Mouse (Mus musculus) hindbrain, embryonic 12.5 days (tissue): ENCODE measurements around the gene Glyctk. TPM values are rescaled to one million over a fixed set of nuclear protein-coding genes. Genes with fewer than 3 reads are reported as not detected.

Source experiments
- ATAC-seq: fragments of 200-750 bp; cut with Nextera tagmentation; 2 replicates; pipeline ENCODE4 v1.8.0; 2017; ENCODE audit warnings: moderate TSS enrichment; ENCODE audit not compliant: low FRiP score
- H3K27ac ChIP-seq: fragments of 300-500 bp; sonication (generic); 2 replicates; pipeline ENCODE4 v1.5.1; 2016; ENCODE audit warnings: mild to moderate bottlenecking
- H3K27me3 ChIP-seq: fragments of 300-500 bp; sonication (generic); 2 replicates; pipeline ENCODE4 v1.6.1; 2016; ENCODE audit warnings: mild to moderate bottlenecking
- H3K36me3 ChIP-seq: fragments of 300-500 bp; sonication (generic); 2 replicates; pipeline ENCODE4 v1.6.1; 2016; ENCODE audit warnings: mild to moderate bottlenecking
- H3K4me1 ChIP-seq: fragments of 300-500 bp; sonication (generic); 2 replicates; pipeline ENCODE4 v1.6.1; 2016
- H3K4me2 ChIP-seq: fragments of 300-500 bp; sonication (generic); replicated peaks from 2 replicates; pipeline ENCODE4 v1.6.1; 2016; ENCODE audit warnings: mild to moderate bottlenecking
- H3K4me3 ChIP-seq: fragments of 300-500 bp; sonication (generic); 2 replicates; pipeline ENCODE4 v1.5.1; 2016; ENCODE audit warnings: mild to moderate bottlenecking
- H3K9ac ChIP-seq: fragments of 300-500 bp; sonication (generic); 2 replicates; pipeline ENCODE4 v1.6.1; 2016; ENCODE audit warnings: mild to moderate bottlenecking, moderate library complexity
- H3K9me3 ChIP-seq: fragments of 300-500 bp; sonication (generic); replicated peaks from 2 replicates; pipeline ENCODE4 v1.6.1; 2016; ENCODE audit warnings: mild to moderate bottlenecking
- WGBS: fragments of 180-500 bp; shearing (Covaris S2); methylation state at CpG from one replicate; pipeline ENCODE4 v1.1.7; 2016; 5-methylcytosine and 5-hydroxymethylcytosine counted together
- polyA plus RNA-seq: library from polyadenylated mRNA; unstranded; fragments of >200 nt; fragmentation: Nextera tagmentation; extraction: Ambion mirVana; gene quantifications from 2 replicates; pipeline ENCODE4 v1.2.1, GENCODE M21; 2016

Gene Glyctk
- polyA plus RNA-seq, 1 experiment from 2014 or later, result 5.1 TPM

GRCm38 (mm10) chr9:106157623-106157925 is 364 bp downstream of the Glyctk start:
- Histone ChIP-seq H3K9ac (no peak overlapping the region), H3K27me3 (no peaks in the 10 kb centered on the region), H3K4me2 (no peak overlapping the region), H3K4me1 (peaks cover 15% of the 10 kb centered on the region; the same call in 1 of the 2 replicates), H3K9me3 (no peaks in the 10 kb centered on the region), H3K4me3 (no peak overlapping the region), H3K36me3 (peaks cover 17% of the 10 kb centered on the region), H3K27ac (peak overlapping the region; percentile 23; the same call in 1 of the 2 replicates)
- no peak for ATAC-seq
- WGBS, result 78% methylated on average over 10 of the region's 10 CpGs

GRCm38 (mm10) chr9:106156921-106157622 is 866 bp downstream of the Glyctk start:
- no peaks in the 10 kb centered on the region for H3K9me3 ChIP-seq
- no peak overlapping the region for H3K9ac ChIP-seq
- H3K36me3 ChIP-seq, result peaks cover 22% of the 10 kb centered on the region
- H3K4me3 ChIP-seq, result no peak overlapping the region
- ATAC-seq, result peak; percentile 18; the same call in 1 of the 2 replicates
- WGBS, result 80% methylated on average over 21 of the region's 21 CpGs
- peak overlapping the region; percentile 23; the same call in 1 of the 2 replicates for H3K27ac ChIP-seq
- peaks cover 17% of the 10 kb centered on the region; the same call in 1 of the 2 replicates for H3K4me1 ChIP-seq
- no peak overlapping the region for H3K4me2 ChIP-seq
- H3K27me3 ChIP-seq, result no peaks in the 10 kb centered on the region

GRCm38 (mm10) chr9:106156419-106156818 is 1.5 kb downstream of the Glyctk start:
- Histone ChIP-seq H3K9ac (no peak overlapping the region), H3K27ac (peak overlapping the region; percentile 58; the same call in 1 of the 2 replicates), H3K36me3 (peaks cover 27% of the 10 kb centered on the region), H3K9me3 (no peaks in the 10 kb centered on the region), H3K27me3 (no peaks in the 10 kb centered on the region), H3K4me2 (no peak overlapping the region), H3K4me3 (no peak overlapping the region), H3K4me1 (peaks cover 18% of the 10 kb centered on the region; the same call in 1 of the 2 replicates)
- peak; percentile 59 for ATAC-seq
- 50% methylated on average over 5 of the region's 5 CpGs for WGBS

GRCm38 (mm10) chr9:106154106-106154505 is 3.8 kb downstream of the Glyctk start:
- H3K4me1 ChIP-seq, result peaks cover 37% of the 10 kb centered on the region
- no peak for ATAC-seq
- H3K9ac ChIP-seq, result no peak overlapping the region
- H3K27me3 ChIP-seq, result peaks cover 4% of the 10 kb centered on the region
- 0 out of 2 replicates have a peak overlapping the region, but pooled peaks have one; percentile 58 for H3K27ac ChIP-seq
- H3K4me2 ChIP-seq, result no peak overlapping the region
- H3K36me3 ChIP-seq, result peaks cover 31% of the 10 kb centered on the region
- H3K4me3 ChIP-seq, result no peak overlapping the region
- H3K9me3 ChIP-seq, result no peaks in the 10 kb centered on the region
- 94% methylated on average over 9 of the region's 9 CpGs for WGBS

GRCm38 (mm10) chr9:106149399-106149754 is 8.6 kb downstream of the Glyctk start:
- Histone ChIP-seq H3K4me1 (peaks cover 39% of the 10 kb centered on the region), H3K27ac (peak overlapping the region; percentile 93), H3K36me3 (peaks cover 31% of the 10 kb centered on the region), H3K9me3 (no peaks in the 10 kb centered on the region), H3K4me3 (peak overlapping the region; percentile 70), H3K27me3 (peaks cover 8% of the 10 kb centered on the region), H3K9ac (peak overlapping the region; percentile 95), H3K4me2 (peak overlapping the region; percentile 77)
- 14% methylated on average over 10 of the region's 10 CpGs for WGBS
- 0 out of 2 replicates have a peak, but pooled peaks have one; percentile 17 for ATAC-seq

- Histone ChIP-seq H3K4me2 (peak overlapping the region; percentile 77), H3K27ac (peak overlapping the region; percentile 93), H3K9ac (peak overlapping the region; percentile 95), H3K4me1 (peaks cover 39% of the 10 kb centered on the region), H3K4me3 (peak overlapping the region; percentile 70), H3K9me3 (no peaks in the 10 kb centered on the region), H3K27me3 (peaks cover 8% of the 10 kb centered on the region), H3K36me3 (peaks cover 26% of the 10 kb centered on the region)
- peak; percentile 87 for ATAC-seq
- under 1% methylated on average over 36 of the region's 36 CpGs for WGBS
Observed at GRCm38 (mm10) chr9:106148541-106149398, 9.2 kb downstream of the Glyctk start.

- Histone ChIP-seq H3K4me3 (peak overlapping the region; percentile 70), H3K36me3 (peaks cover 18% of the 10 kb centered on the region), H3K9ac (peak overlapping the region; percentile 95), H3K27me3 (peaks cover 8% of the 10 kb centered on the region), H3K4me2 (peak overlapping the region; percentile 77), H3K9me3 (no peaks in the 10 kb centered on the region), H3K4me1 (peaks cover 39% of the 10 kb centered on the region), H3K27ac (peak overlapping the region; percentile 93)
- 2% methylated on average over 10 of the region's 10 CpGs for WGBS
- ATAC-seq, result peak; percentile 72
Observed at GRCm38 (mm10) chr9:106147851-106148431, 10.0 kb downstream of the Glyctk start.

GRCm38 (mm10) chr9:106147281-106147680 is 10.7 kb downstream of the Glyctk start:
- H3K4me1 ChIP-seq, result peaks cover 39% of the 10 kb centered on the region
- H3K4me3 ChIP-seq, result peak overlapping the region; percentile 70
- H3K4me2 ChIP-seq, result peak overlapping the region; percentile 77
- no peaks in the 10 kb centered on the region for H3K9me3 ChIP-seq
- no peak; the same call in 1 of the 2 replicates for ATAC-seq
- WGBS, result 32% methylated on average over 5 of the region's 5 CpGs
- peaks cover 8% of the 10 kb centered on the region for H3K27me3 ChIP-seq
- peaks cover 11% of the 10 kb centered on the region for H3K36me3 ChIP-seq
- H3K27ac ChIP-seq, result peak overlapping the region; percentile 93
- H3K9ac ChIP-seq, result peak overlapping the region; percentile 95

GRCm38 (mm10) chr9:106145582-106145981 is 12.4 kb downstream of the Glyctk start:
- Histone ChIP-seq H3K4me2 (no peak overlapping the region), H3K9me3 (no peaks in the 10 kb centered on the region), H3K4me3 (no peak overlapping the region), H3K27ac (no peak overlapping the region), H3K4me1 (peaks cover 29% of the 10 kb centered on the region), H3K9ac (no peak overlapping the region), H3K36me3 (no peaks in the 10 kb centered on the region), H3K27me3 (peaks cover 8% of the 10 kb centered on the region)
- no peak for ATAC-seq
- WGBS, result 87% methylated on average over 2 of the region's 2 CpGs

GRCm38 (mm10) chr9:106144176-106144575 is 13.8 kb downstream of the Glyctk start:
- H3K27me3 ChIP-seq, result 0 out of 2 replicates have a peak, but pooled peaks cover 4% of the 10 kb centered on the region
- no peaks in the 10 kb centered on the region for H3K9me3 ChIP-seq
- no peak overlapping the region for H3K9ac ChIP-seq
- no peak overlapping the region for H3K27ac ChIP-seq
- H3K4me3 ChIP-seq, result no peak overlapping the region
- ATAC-seq, result no peak
- H3K36me3 ChIP-seq, result no peaks in the 10 kb centered on the region
- H3K4me1 ChIP-seq, result peaks cover 24% of the 10 kb centered on the region
- WGBS, result 82% methylated on average over 7 of the region's 7 CpGs
- H3K4me2 ChIP-seq, result no peak overlapping the region

- H3K4me1 ChIP-seq, result peaks cover 11% of the 10 kb centered on the region
- H3K9me3 ChIP-seq, result no peaks in the 10 kb centered on the region
- 0 out of 2 replicates have a peak, but pooled peaks cover 4% of the 10 kb centered on the region for H3K27me3 ChIP-seq
- no peaks in the 10 kb centered on the region for H3K36me3 ChIP-seq
- no peak overlapping the region for H3K9ac ChIP-seq
- no peak overlapping the region for H3K4me2 ChIP-seq
- no peak overlapping the region for H3K4me3 ChIP-seq
- H3K27ac ChIP-seq, result peak overlapping the region; percentile 26; the same call in 1 of the 2 replicates
- peak; percentile 38; the same call in 1 of the 2 replicates for ATAC-seq
- 62% methylated on average over 12 of the region's 12 CpGs for WGBS
Observed at GRCm38 (mm10) chr9:106141955-106142354, 16.0 kb downstream of the Glyctk start.

- Histone ChIP-seq H3K27me3 (no peaks in the 10 kb centered on the region), H3K4me3 (no peak overlapping the region), H3K36me3 (no peaks in the 10 kb centered on the region), H3K4me1 (peaks cover 9% of the 10 kb centered on the region), H3K9ac (no peak overlapping the region), H3K9me3 (no peaks in the 10 kb centered on the region), H3K27ac (0 out of 2 replicates have a peak overlapping the region, but pooled peaks have one; percentile 32), H3K4me2 (no peak overlapping the region)
- 48% methylated on average over 10 of the region's 10 CpGs for WGBS
- peak; percentile 38; the same call in 1 of the 2 replicates for ATAC-seq
Observed at GRCm38 (mm10) chr9:106139763-106140162, 18.2 kb downstream of the Glyctk start.
